Mouse (Mus musculus) heart, postnatal 10 days (tissue): ENCODE results near the gene S100pbp. TPM values are rescaled to one million over a fixed set of nuclear protein-coding genes. Genes with fewer than 3 reads are reported as not detected.
A peak's percentile ranks its signal among the peaks of the same experiment; 100 is the strongest.

ENCODE experiments used
- DNase-seq, 2 experiments: peaks; one replicate each; pipeline ENCODE4 v3.0.0; 2021
- intact Hi-C: fragments of 180-260 bp; cut with DNase I; formaldehyde crosslinking; loops from one replicate; pipeline ENCODE4 v1.15.1; 2025
- total RNA-seq, 2 experiments: library from RNA; stranded (reverse); gene quantifications; 2 replicates each; pipeline ENCODE4 v1.2.3; 2021

Gene S100pbp
- total RNA-seq, 2 experiments from 2014 or later: 18.0 to 21.7 TPM

GRCm38 (mm10) chr4:129158549-129158948, 31.0 kb downstream of the S100pbp start:
- no peak for DNase-seq
- intact Hi-C loops: no loop called here

- DNase-seq: no peak
- intact Hi-C loops: no loop called here
Measured at GRCm38 (mm10) chr4:129157541-129157940, 32.0 kb downstream of the S100pbp start.

- intact Hi-C loops: no loop called here
- no peak for DNase-seq
Measured at GRCm38 (mm10) chr4:129151276-129151811, 38.2 kb downstream of the S100pbp start.

- DNase-seq: no peak
- intact Hi-C loops: loop anchor here (5.0 kb wide), 1 partner anchor 38 kb away; the partner anchor contains the start of genes S100pbp and Yars
Measured at GRCm38 (mm10) chr4:129149321-129149720, 40.2 kb downstream of the S100pbp start.

- intact Hi-C loops: loop anchor here (5.0 kb wide), 1 partner anchor 40 kb away; the partner anchor contains the start of genes S100pbp and Yars
- peak in 1 of 2 experiments; percentile 35 for DNase-seq
Measured at GRCm38 (mm10) chr4:129147552-129148103, 41.9 kb downstream of the S100pbp start.

GRCm38 (mm10) chr4:129146392-129146791, 43.1 kb downstream of the S100pbp start:
- intact Hi-C loops: loop anchor here (5.0 kb wide), 1 partner anchor 41 kb away; the partner anchor contains the start of genes S100pbp and Yars
- no peak for DNase-seq

- DNase-seq: no peak
- intact Hi-C loops: loop anchor here (5.0 kb wide), 1 partner anchor 41 kb away; the partner anchor contains the start of genes S100pbp and Yars
Measured at GRCm38 (mm10) chr4:129145943-129146342, 43.6 kb downstream of the S100pbp start.

GRCm38 (mm10) chr4:129145411-129145810, 44.1 kb downstream of the S100pbp start:
- no peak for DNase-seq
- intact Hi-C loops: loop anchor here (5.0 kb wide), 1 partner anchor 42 kb away; the partner anchor contains the start of genes S100pbp and Yars

GRCm38 (mm10) chr4:129144401-129145367, 44.8 kb downstream of the S100pbp start:
- DNase-seq: peak; percentile 36 to 49

GRCm38 (mm10) chr4:129143509-129143908, 46.0 kb downstream of the S100pbp start:
- intact Hi-C loops: no loop called here
- DNase-seq: no peak

More at GRCm38 (mm10) chr4:129144401-129145367, 44.8 kb downstream of the S100pbp start:
- intact Hi-C loops: loop anchor here (5.0 kb wide), 1 partner anchor 43 kb away; the partner anchor contains the start of genes S100pbp and Yars

GRCm38 (mm10) chr4:129142439-129143045, 47.0 kb downstream of the S100pbp start:
- peak in 1 of 2 experiments; percentile 26 for DNase-seq
- intact Hi-C loops: no loop called here

- DNase-seq: peak; percentile 63 to 78
- intact Hi-C loops: no loop called here
Measured at GRCm38 (mm10) chr4:129141560-129142438, 47.7 kb downstream of the S100pbp start.

- intact Hi-C loops: no loop called here
- DNase-seq: no peak
Measured at GRCm38 (mm10) chr4:129140808-129141207, 48.7 kb downstream of the S100pbp start.

GRCm38 (mm10) chr4:129139642-129140041, 49.9 kb downstream of the S100pbp start:
- intact Hi-C loops: no loop called here
- no peak for DNase-seq

- intact Hi-C loops: no loop called here
- DNase-seq: peak in 1 of 2 experiments; percentile 37
Measured at GRCm38 (mm10) chr4:129137392-129138321, 51.9 kb downstream of the S100pbp start.

- DNase-seq: peak in 1 of 2 experiments; percentile 35
- intact Hi-C loops: no loop called here
Measured at GRCm38 (mm10) chr4:129136579-129137391, 52.7 kb downstream of the S100pbp start, which contains the start of gene Fndc5. Fndc5 (plus strand) TSS chr4:129136999.

- intact Hi-C loops: no loop called here
- DNase-seq: no peak
Measured at GRCm38 (mm10) chr4:129136189-129136578, 53.3 kb downstream of the S100pbp start.
